Mouse (Mus musculus): ENCODE data around the gene Cdk14. TPM values are rescaled to one million over a fixed set of nuclear protein-coding genes. Genes with fewer than 3 reads are reported as not detected.
"Not testable (repeated sequence)": the region's sequence is repeated elsewhere in the genome, so short reads cannot be mapped to it uniquely, and the experiment has no call there.

The Cdk14 gene
- total RNA-seq, 2 experiments from 2014 or later, result 2.6 to 5.3 TPM

GRCm38 (mm10) chr5:4935131-4935530, 485.0 kb downstream of the Cdk14 start:
- DNase-seq, result no peak
- TF ChIP-seq CTCF (IDR thresholded peaks at IDR 0.05), result no peak
- Histone ChIP-seq H3K27ac (no peak overlapping the region), H3K4me3 (no peak overlapping the region)
- intact Hi-C loops (cut with DNase I), result no loop called here

DNA sequence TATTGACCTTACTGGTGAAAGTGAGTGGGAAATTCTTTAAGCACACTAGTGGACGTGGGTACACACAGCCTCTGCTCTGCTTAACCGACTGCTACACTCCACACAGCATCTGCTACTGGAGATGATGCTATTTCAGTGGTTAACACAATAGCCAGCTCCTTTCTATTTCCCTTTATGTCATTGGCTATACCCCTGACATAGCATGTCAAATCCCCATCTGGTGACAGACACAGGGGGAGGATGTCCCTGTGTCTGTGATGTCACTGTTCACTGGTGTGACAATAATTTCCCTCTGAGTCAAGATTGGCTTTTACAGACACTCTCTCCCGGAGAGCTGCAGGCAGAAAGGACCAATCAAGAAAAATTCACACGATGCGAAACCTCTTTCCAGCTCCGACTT, 485.6 kb downstream of the Cdk14 start:
- Histone ChIP-seq H3K27ac (no peak overlapping the region), H3K4me3 (no peak overlapping the region)
- intact Hi-C loops (cut with DNase I), result no loop called here
- no peak for DNase-seq
- no peak for TF ChIP-seq CTCF (IDR thresholded peaks at IDR 0.05)

DNA sequence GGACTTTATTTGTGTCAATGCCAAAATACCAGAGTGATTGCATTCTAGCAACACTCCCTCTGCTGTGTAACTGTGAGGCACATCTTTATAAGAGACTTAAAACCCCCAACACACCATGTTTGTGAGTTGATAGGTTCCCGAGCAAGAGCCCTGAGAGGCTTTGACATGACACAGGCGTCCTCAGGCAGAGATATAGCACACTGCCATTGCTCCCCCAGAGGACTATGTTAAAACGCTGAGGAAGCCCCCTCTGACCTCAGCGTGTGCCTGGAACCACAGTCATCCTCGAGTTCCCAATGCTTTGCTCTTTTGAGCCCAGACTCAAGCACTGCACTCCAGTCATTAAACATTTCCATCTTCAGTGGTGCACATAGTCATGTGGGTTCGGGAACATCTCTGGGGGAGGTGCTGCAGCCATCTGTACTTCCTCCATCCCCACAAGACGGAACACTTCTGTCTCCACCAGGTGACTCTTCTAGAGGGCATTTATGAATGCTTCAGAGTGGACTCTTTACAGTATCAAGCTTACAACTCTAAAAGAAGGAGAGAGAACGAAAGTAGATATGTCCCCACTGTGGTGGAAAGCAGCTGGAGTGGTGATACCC, 488.5 kb downstream of the Cdk14 start:
- Histone ChIP-seq H3K27ac (no peak overlapping the region), H3K4me3 (no peak overlapping the region)
- no peak for TF ChIP-seq CTCF (IDR thresholded peaks at IDR 0.05)
- DNase-seq, result no peak
- intact Hi-C loops (cut with DNase I), result no loop called here

GRCm38 (mm10) chr5:4929628-4930027, 490.5 kb downstream of the Cdk14 start:
- no peak for TF ChIP-seq CTCF (IDR thresholded peaks at IDR 0.05)
- Histone ChIP-seq H3K27ac (no peak overlapping the region), H3K4me3 (no peak overlapping the region)
- intact Hi-C loops (cut with DNase I), result no loop called here
- DNase-seq, result no peak

DNA sequence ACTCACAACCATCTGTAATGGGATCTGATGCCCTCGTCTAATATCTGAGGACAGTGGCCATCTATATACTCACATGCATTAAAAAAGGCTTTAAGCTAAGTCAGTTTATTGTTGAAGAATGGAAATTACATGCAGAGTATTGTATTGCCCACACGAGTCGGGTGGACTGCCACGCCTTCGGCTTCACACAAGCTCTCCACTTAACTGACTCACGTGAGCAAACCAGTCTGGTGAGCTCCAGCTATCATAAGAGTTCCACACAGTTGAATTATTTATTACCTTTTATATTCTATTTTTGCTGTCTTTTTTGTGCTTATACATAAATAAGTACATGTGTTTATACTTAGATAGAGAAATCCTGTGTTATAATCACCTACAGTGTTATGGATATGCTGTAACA, 495.2 kb downstream of the Cdk14 start:
- Histone ChIP-seq H3K4me3 (no peak overlapping the region), H3K27ac (no peak overlapping the region)
- intact Hi-C loops (cut with DNase I), result no loop called here
- no peak for TF ChIP-seq CTCF (IDR thresholded peaks at IDR 0.05)
- DNase-seq, result no peak

- intact Hi-C loops (cut with DNase I), result loop anchor here (5.0 kb wide), 1 partner anchor 716 kb away; no protein-coding TSS in a partner anchor
- peak; percentile 53 for DNase-seq
- Histone ChIP-seq H3K4me3 (no peak overlapping the region), H3K27ac (no peak overlapping the region)
- TF ChIP-seq CTCF (IDR thresholded peaks at IDR 0.05), result peak; percentile 95; the same call in 1 of the 2 replicates
Observed at GRCm38 (mm10) chr5:4918376-4918775, 501.7 kb downstream of the Cdk14 start.

- DNase-seq, result no peak
- intact Hi-C loops (cut with DNase I), result loop anchor here (5.0 kb wide), 1 partner anchor 715 kb away; no protein-coding TSS in a partner anchor
- Histone ChIP-seq H3K4me3 (no peak overlapping the region), H3K27ac (no peak overlapping the region)
- TF ChIP-seq CTCF (IDR thresholded peaks at IDR 0.05), result no peak
Observed at GRCm38 (mm10) chr5:4917743-4918142, 502.4 kb downstream of the Cdk14 start.

GRCm38 (mm10) chr5:4917274-4917673, 502.8 kb downstream of the Cdk14 start:
- TF ChIP-seq CTCF (IDR thresholded peaks at IDR 0.05), result no peak
- intact Hi-C loops (cut with DNase I), result loop anchor here (5.0 kb wide), 1 partner anchor 715 kb away; no protein-coding TSS in a partner anchor

GRCm38 (mm10) chr5:4916390-4917273, 503.5 kb downstream of the Cdk14 start:
- no peak overlapping the region for H3K4me3 ChIP-seq
- H3K27ac ChIP-seq, result no peak overlapping the region; the same call in 1 of the 2 replicates
- intact Hi-C loops (cut with DNase I), result loop anchor here (5.0 kb wide), 1 partner anchor 714 kb away; no protein-coding TSS in a partner anchor
- peak; percentile 25 for DNase-seq
- TF ChIP-seq CTCF (IDR thresholded peaks at IDR 0.05), result no peak

More at GRCm38 (mm10) chr5:4917274-4917673, 502.8 kb downstream of the Cdk14 start:
- Histone ChIP-seq H3K27ac (no peak overlapping the region), H3K4me3 (no peak overlapping the region)
- DNase-seq, result no peak

- DNase-seq; intact Hi-C loops (cut with DNase I); H3K27ac ChIP-seq; H3K4me3 ChIP-seq: not testable (repeated sequence)
Observed at GRCm38 (mm10) chr5:4904911-4905310, 515.2 kb downstream of the Cdk14 start.

GRCm38 (mm10) chr5:4898241-4898640, 521.9 kb downstream of the Cdk14 start:
- intact Hi-C loops (cut with DNase I), result no loop called here
- TF ChIP-seq CTCF (IDR thresholded peaks at IDR 0.05), result no peak
- H3K4me3 ChIP-seq, result no peak overlapping the region
- H3K27ac ChIP-seq, result no peak overlapping the region
- no peak for DNase-seq

DNA sequence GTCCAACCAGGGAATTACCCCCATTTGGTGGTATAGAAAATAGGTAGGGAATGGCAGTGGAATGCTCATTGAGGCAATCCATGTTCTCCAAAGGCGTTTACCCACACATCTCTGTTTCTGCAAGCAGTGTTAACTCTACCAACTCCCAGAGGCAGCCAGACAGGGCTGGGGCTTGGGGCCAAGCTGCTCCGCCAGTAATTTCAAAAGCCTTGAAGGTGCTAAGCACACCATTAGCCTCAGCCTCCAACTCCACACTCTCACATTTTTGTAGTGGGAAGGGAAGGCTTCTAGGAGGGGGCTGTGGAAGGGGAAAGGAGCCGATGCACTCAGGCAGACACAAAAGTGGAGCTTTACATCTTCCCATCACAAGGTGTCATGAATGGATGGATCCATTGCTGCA, 525.1 kb downstream of the Cdk14 start:
- no peak for TF ChIP-seq CTCF (IDR thresholded peaks at IDR 0.05)
- no peak for DNase-seq

GRCm38 (mm10) chr5:4893852-4894207, 526.3 kb downstream of the Cdk14 start:
- no peak overlapping the region for H3K27ac ChIP-seq
- H3K4me3 ChIP-seq, result no peak overlapping the region
- no peak for DNase-seq
- no peak for TF ChIP-seq CTCF (IDR thresholded peaks at IDR 0.05)
- intact Hi-C loops (cut with DNase I), result no loop called here

More for the DNA sequence above, 525.1 kb downstream of the Cdk14 start:
- Histone ChIP-seq H3K4me3 (no peak overlapping the region), H3K27ac (no peak overlapping the region)
- intact Hi-C loops (cut with DNase I), result no loop called here
